In the genomic region with DNA sequence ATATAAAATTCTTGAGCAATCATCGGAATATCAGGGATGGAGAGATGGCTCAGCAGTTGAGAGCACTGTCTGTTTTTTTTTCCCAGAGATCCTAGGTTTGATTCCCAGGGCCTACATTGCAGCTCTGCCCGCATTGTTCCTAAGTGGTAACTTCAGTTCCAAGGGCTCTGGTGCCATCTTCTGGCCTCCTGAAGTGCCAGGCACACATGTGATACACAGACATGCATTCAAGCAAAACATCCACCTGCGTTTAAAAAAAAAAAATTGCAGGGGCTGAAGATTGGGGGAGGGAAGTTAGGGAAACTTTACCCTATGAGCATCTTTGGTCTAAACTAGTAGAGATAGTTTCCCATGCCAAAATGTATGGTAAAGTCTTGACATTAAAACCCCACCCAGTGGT, we compare ENCODE assay signal across 15 mouse cellular contexts. TPM values are rescaled to one million over a fixed set of nuclear protein-coding genes. Genes with fewer than 3 reads are reported as not detected.
A peak's percentile ranks its signal among the peaks of the same experiment; 100 is the strongest.
DNase-seq lines count a peak whose midpoint lies in the region; TF ChIP-seq lines count a peak whose summit lies in the region.
"Had no signal": no experiment of that assay in that cellular context is flagged by ENCODE, and none has a peak within 500 bp of the region (broad histone marks: within the 10 kb centered on the region; RNA-seq: fewer than 3 reads in every experiment).

No protein-coding gene starts in this region.

- no peaks in the 10 kb centered on the region for H3K4me1 ChIP-seq in heart, adult 2 months (ENCODE audit: control insufficient read depth, insufficient read depth, low read length)
- no peaks in the 10 kb centered on the region for H3K4me1 ChIP-seq in lung, adult 2 months (ENCODE audit: control insufficient read depth, insufficient read depth, low read length)
- H3K4me1 ChIP-seq in CH12.LX (ENCODE audit: control insufficient read depth in 1 of 2, insufficient read depth in 2 of 2): peaks cover 0 to 6% of the 10 kb centered on the region in 2 experiments; a peak in 2 of 4 replicates
- H3K4me1 ChIP-seq: embryonic facial prominence, embryonic 12.5 days; heart, embryonic 10.5 days; lung, embryonic 15.5 days had no signal

- H3K9ac ChIP-seq in heart, adult 2 months (ENCODE audit: low read depth, low read length): no peak overlapping the region
- no peak overlapping the region for H3K9ac ChIP-seq in CH12.LX (ENCODE audit: insufficient read depth, low read depth)
- H3K9ac ChIP-seq: embryonic facial prominence, embryonic 12.5 days; lung, embryonic 15.5 days had no signal

- no peak for DNase-seq in heart, adult 2 months
- no peak for DNase-seq in heart, postnatal 25 days (ENCODE audit: low spot score)
- no peak for DNase-seq in lung, adult 2 months
- DNase-seq in lung, postnatal 36 days: no peak
- peak; percentile 26 for DNase-seq in CH12.LX (ENCODE audit: extremely low read depth)
- peak; percentile 46 for DNase-seq in induced T-regulatory cell, adult 2 months (ENCODE audit: low read depth)
- no peak for DNase-seq in urinary bladder, postnatal 14 days (ENCODE audit: low spot score)
- no peak for DNase-seq in adrenal gland, postnatal 14 days
- DNase-seq: adrenal gland, postnatal 10 days; cerebellum, adult 8-10 months had no signal

- H3K79me2 ChIP-seq in heart, adult 2 months (replicated peaks; ENCODE audit: control insufficient read depth, insufficient read depth, low read length): no peaks in the 10 kb centered on the region
- no peaks in the 10 kb centered on the region for H3K79me2 ChIP-seq in CH12.LX (replicated peaks; ENCODE audit: control insufficient read depth, extremely low read depth, insufficient read depth, poor library complexity, severe bottlenecking)

- H3K4me3 ChIP-seq in heart, adult 2 months: no peak overlapping the region
- H3K4me3 ChIP-seq in lung, adult 2 months (replicated peaks; ENCODE audit: extremely low read depth, low read depth, low read length): no peak overlapping the region
- no peak overlapping the region for H3K4me3 ChIP-seq in CH12.LX (replicated peaks in 1 of 3; ENCODE audit: low read depth in 2 of 3, low read length in 2 of 3, poor library complexity in 1 of 3)
- H3K4me3 ChIP-seq: embryonic facial prominence, embryonic 12.5 days; heart, embryonic 10.5 days; lung, embryonic 15.5 days had no signal

- peak; percentile 83 for TF ChIP-seq RAD21 in CH12.LX (IDR thresholded peaks at IDR 0.05; ENCODE audit: low read depth, low read length)

- in situ Hi-C loops in CH12.LX (cut with MboI; ENCODE audit: low pct_ligation_motif_present, low pct_unique_long_range_greater_than_20kb, low sequenced_read_pairs): no loop called here

- H3K4me2 ChIP-seq in CH12.LX (ENCODE audit: insufficient read depth, low read depth, poor library complexity, severe bottlenecking): no peak overlapping the region
- H3K4me2 ChIP-seq: embryonic facial prominence, embryonic 12.5 days; lung, embryonic 15.5 days had no signal

- TF ChIP-seq EP300 in heart, adult 2 months (IDR thresholded peaks at IDR 0.05; ENCODE audit: insufficient read depth, low read depth, low read length): 0 out of 2 replicates have a peak, but pooled peaks have one; percentile 26
- TF ChIP-seq EP300 in CH12.LX (IDR thresholded peaks at IDR 0.05; ENCODE audit: low read length): no peak

- no peaks in the 10 kb centered on the region for H3K36me3 ChIP-seq in heart, adult 2 months (ENCODE audit: control insufficient read depth, insufficient read depth, low read length)
- no peaks in the 10 kb centered on the region for H3K36me3 ChIP-seq in CH12.LX (replicated peaks in 1 of 2; ENCODE audit: control insufficient read depth in 1 of 2, insufficient read depth in 1 of 2, low read length in 1 of 2)
- H3K36me3 ChIP-seq: embryonic facial prominence, embryonic 12.5 days; G1E; heart, embryonic 10.5 days; lung, embryonic 15.5 days had no signal

- H3K27ac ChIP-seq in heart, adult 2 months: no peak overlapping the region
- no peak overlapping the region for H3K27ac ChIP-seq in CH12.LX (ENCODE audit: insufficient read depth, low read depth)
- H3K27ac ChIP-seq: embryonic facial prominence, embryonic 12.5 days; heart, embryonic 10.5 days; lung, embryonic 15.5 days had no signal

- no peak for TF ChIP-seq POLR2A in heart, adult 2 months (IDR thresholded peaks at IDR 0.05; ENCODE audit: insufficient read depth, low read depth, low read length)
- TF ChIP-seq POLR2A in lung, adult 2 months (IDR thresholded peaks at IDR 0.05; ENCODE audit: borderline replicate concordance, extremely low read depth, low read depth, low read length): no peak
- TF ChIP-seq POLR2A in CH12.LX (IDR thresholded peaks at IDR 0.05; ENCODE audit: low read depth, low read length): no peak

- peak; percentile 72 for TF ChIP-seq CTCF in heart, adult 2 months (IDR thresholded peaks at IDR 0.05)
- TF ChIP-seq CTCF in lung, adult 2 months (IDR thresholded peaks at IDR 0.05; ENCODE audit: insufficient read depth, low read length): peak; percentile 66
- TF ChIP-seq CTCF in CH12.LX (conservative IDR thresholded peaks at IDR 0.05 in 1 of 2, IDR thresholded peaks at IDR 0.05 in 1 of 2; ENCODE audit: low read depth in 2 of 2, low read length in 2 of 2): peak; percentile 33 to 80; a peak in 3 of 4 replicates

- dilution Hi-C loops in CH12.LX (cut with MboI; ENCODE audit: extremely low pct_ligation_motif_present, extremely low pct_unique_long_range_greater_than_20kb, low sequenced_read_pairs): no loop called here

- no peaks in the 10 kb centered on the region for H3K9me3 ChIP-seq in CH12.LX (replicated peaks; ENCODE audit: low read length)
- H3K9me3 ChIP-seq: embryonic facial prominence, embryonic 12.5 days; G1E; heart, embryonic 10.5 days; lung, embryonic 15.5 days had no signal

- intact Hi-C loops in heart, adult 2 months (cut with DNase I): loop anchor here (2.0 kb wide), 1 partner anchor 100 kb away; no protein-coding TSS in a partner anchor
- intact Hi-C loops in heart, postnatal 25 days (cut with DNase I): loop anchor here (5.0 kb wide), 1 partner anchor 97 kb away; no protein-coding TSS in a partner anchor

- no peaks in the 10 kb centered on the region for H3K27me3 ChIP-seq in heart, adult 2 months (ENCODE audit: control insufficient read depth, insufficient read depth, low read length)
- H3K27me3 ChIP-seq in CH12.LX (replicated peaks): no peaks in the 10 kb centered on the region
- H3K27me3 ChIP-seq: embryonic facial prominence, embryonic 12.5 days; lung, embryonic 15.5 days had no signal

- WGBS in heart, adult 2 months: 57% methylated on average over 3 of the region's 3 CpGs
- WGBS in lung, adult 2 months: 72% methylated on average over 3 of the region's 3 CpGs

TF ChIP-seq in CH12.LX, 34 proteins besides CTCF, POLR2A, EP300 and RAD21:
- no peak for TF ChIP-seq CHD1 (IDR thresholded peaks at IDR 0.05; ENCODE audit: low read depth, low read length)
- TF ChIP-seq MYC (IDR thresholded peaks at IDR 0.05; ENCODE audit: low read depth, low read length): 0 out of 2 replicates have a peak, but pooled peaks have one; percentile 42
- peak; percentile 64 for TF ChIP-seq ZNF384 (IDR thresholded peaks at IDR 0.05; ENCODE audit: low read depth, low read length)
- TF ChIP-seq SMC3 (IDR thresholded peaks at IDR 0.05; ENCODE audit: low read depth, low read length): peak; percentile 74

RNA-seq across cellular contexts. Expression of a gene that starts 10.2 kb away (rescaled TPM):
- not detected for total RNA-seq in heart, adult 2 months (2021)
- 0.23 TPM in 2 replicates for polyA plus RNA-seq in heart, adult 2 months (2012; rRNA removed)
- not detected for total RNA-seq in heart, postnatal 25 days (2021)
- 0.12 and 0.31 TPM in 2 replicates for polyA plus RNA-seq in lung, adult 2 months (2012; rRNA removed)
- total RNA-seq in CH12.LX (2012; rRNA removed) (not detected in 2 replicates), CH12.LX (2014; rRNA removed) (not detected in 2 replicates)
- 0.13 TPM in 1 of 2 replicates, not detected in the other for polyA plus RNA-seq in CH12.LX (2012; ENCODE audit: insufficient read length, low read depth)
- total RNA-seq in adrenal gland, postnatal 14 days (2021): not detected in 2 replicates
- total RNA-seq: adrenal gland, postnatal 10 days had no signal
- polyA plus RNA-seq: embryonic facial prominence, embryonic 12.5 days; G1E; heart, embryonic 10.5 days; hindbrain, embryonic 16.5 days; lung, embryonic 15.5 days had no signal

RNA-seq across cellular contexts. Expression of a gene that starts 23.0 kb away (rescaled TPM):
- 10 to 100 TPM in 1 of 2 experiments, 1 to 10 TPM in 1; 9.7 to 10.6 TPM for total RNA-seq in heart, adult 2 months (2021)
- 21.8 and 52.4 TPM in 2 replicates for polyA plus RNA-seq in heart, adult 2 months (2012; rRNA removed)
- 10 to 100 TPM; 10.7 to 12.0 TPM for total RNA-seq in heart, postnatal 25 days (2021)
- polyA plus RNA-seq in lung, adult 2 months (2012; rRNA removed): 28.2 and 55.3 TPM in 2 replicates
- total RNA-seq in CH12.LX (2012; rRNA removed) (2.5 and 3.0 TPM in 2 replicates), CH12.LX (2014; rRNA removed) (2.8 and 4.1 TPM in 2 replicates)
- 9.6 TPM in 2 replicates for polyA plus RNA-seq in CH12.LX (2012; ENCODE audit: insufficient read length, low read depth)
- total RNA-seq in adrenal gland, postnatal 14 days (2021): 15.3 and 16.5 TPM in 2 replicates

RNA-seq across cellular contexts. Expression of a gene that starts 37.8 kb away (rescaled TPM):
- total RNA-seq in heart, adult 2 months (2021): not detected
- 0.49 TPM in 1 of 2 replicates, not detected in the other for polyA plus RNA-seq in heart, adult 2 months (2012; rRNA removed)
- not detected for total RNA-seq in heart, postnatal 25 days (2021)
- polyA plus RNA-seq in lung, adult 2 months (2012; rRNA removed): 4.8 and 8.3 TPM in 2 replicates
- total RNA-seq in CH12.LX (2012; rRNA removed) (0.08 TPM in 1 of 2 replicates, not detected in the other), CH12.LX (2014; rRNA removed) (not detected in 2 replicates)
- polyA plus RNA-seq in CH12.LX (2012; ENCODE audit: insufficient read length, low read depth): not detected in 2 replicates
- not detected in 2 replicates for total RNA-seq in adrenal gland, postnatal 14 days (2021)
- total RNA-seq: G1E had no signal
- polyA plus RNA-seq: G1E had no signal

RNA-seq across cellular contexts. Expression of a gene that starts 57.4 kb away (rescaled TPM):
- total RNA-seq in heart, adult 2 months (2021): not detected
- polyA plus RNA-seq in heart, adult 2 months (2012; rRNA removed): 0.06 and 0.09 TPM in 2 replicates
- not detected for total RNA-seq in heart, postnatal 25 days (2021)
- polyA plus RNA-seq in lung, adult 2 months (2012; rRNA removed): not detected in 2 replicates
- not detected in 2 replicates for total RNA-seq in CH12.LX (2012; rRNA removed)
- total RNA-seq in CH12.LX (2014; rRNA removed): not detected in 2 replicates
- not detected in 2 replicates for polyA plus RNA-seq in CH12.LX (2012; ENCODE audit: insufficient read length, low read depth)
- total RNA-seq in adrenal gland, postnatal 14 days (2021): 0.11 and 0.15 TPM in 2 replicates
- polyA plus RNA-seq: G1E had no signal

Comparison
In these comparisons a context has a peak if more than half of its experiments do, and no peak if none do; other contexts are left out.
1. DNase-seq: peak in CH12.LX (single experiment) and induced T-regulatory cell, adult 2 months (single experiment); none in heart, adult 2 months (0 of 2), heart, postnatal 25 days (single experiment), lung, adult 2 months (single experiment), lung, postnatal 36 days (single experiment), urinary bladder, postnatal 14 days (single experiment) and adrenal gland, postnatal 14 days (single experiment).
2. Peak in every context shown above with its lines, with median percentiles within 50 percentile points of each other: CTCF ChIP-seq.